ENCODE assay signal across 41 mouse cellular contexts in the genomic region with DNA sequence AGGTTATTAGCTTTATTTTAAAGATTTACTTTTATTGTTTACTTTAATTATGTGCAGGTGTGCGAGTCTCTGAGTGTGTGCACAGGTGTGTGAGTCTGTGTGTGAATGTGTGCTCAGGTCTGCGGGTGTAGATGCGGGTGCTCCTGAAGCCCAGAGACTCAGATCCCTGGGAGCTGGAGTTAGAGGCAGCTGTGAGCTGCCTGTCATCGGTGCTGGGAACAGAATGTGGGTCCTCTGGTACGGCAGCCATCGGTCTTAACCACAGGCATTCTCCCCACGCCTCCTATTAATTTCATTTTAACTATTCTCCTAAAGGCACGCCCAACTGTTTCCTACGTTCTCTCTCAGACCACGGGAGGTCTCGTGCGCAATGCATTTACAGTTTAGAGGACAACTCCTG. TPM values are rescaled to one million over a fixed set of nuclear protein-coding genes. Genes with fewer than 3 reads are reported as not detected.
"Had no signal": no experiment of that assay in that cellular context is flagged by ENCODE, and none has a peak within 500 bp of the region (broad histone marks: within the 10 kb centered on the region; RNA-seq: fewer than 3 reads in every experiment).

No protein-coding gene starts in this region.

- H3K9me3 ChIP-seq: heart, embryonic 10.5 days; heart, embryonic 12.5 days; heart, embryonic 13.5 days; heart, embryonic 15.5 days; hindbrain, embryonic 10.5 days; hindbrain, embryonic 12.5 days; hindbrain, embryonic 13.5 days; hindbrain, embryonic 15.5 days; intestine, embryonic 15.5 days; kidney, embryonic 15.5 days had no signal

- H3K4me3 ChIP-seq: heart, embryonic 10.5 days; heart, embryonic 12.5 days; heart, embryonic 13.5 days; heart, embryonic 15.5 days; hindbrain, embryonic 10.5 days; hindbrain, embryonic 12.5 days; hindbrain, embryonic 13.5 days; hindbrain, embryonic 15.5 days; intestine, embryonic 15.5 days; kidney, embryonic 15.5 days; layer of hippocampus, adult 2 months; left cerebral cortex, adult 2 months had no signal

- DNase-seq: heart, postnatal 10 days; heart, postnatal 14 days; heart, postnatal 36 days; heart, postnatal 4 days; kidney, adult 11 months; kidney, adult 18-20 months; kidney, adult 2 months; kidney, adult 8-10 months; kidney, adult 9 months; kidney, postnatal 10 days; kidney, postnatal 14 days; kidney, postnatal 25 days; kidney, postnatal 36 days; kidney, postnatal 4 days; layer of hippocampus, adult 9-11 months; layer of hippocampus, postnatal 36 days had no signal

- H3K27ac ChIP-seq: heart, embryonic 10.5 days; heart, embryonic 13.5 days; heart, embryonic 15.5 days; hindbrain, embryonic 10.5 days; hindbrain, embryonic 12.5 days; hindbrain, embryonic 13.5 days; hindbrain, embryonic 14.5 days; hindbrain, embryonic 15.5 days; hindbrain, postnatal 0 days; intestine, embryonic 15.5 days; kidney, embryonic 15.5 days; kidney, postnatal 0 days; layer of hippocampus, adult 2 months; left cerebral cortex, adult 2 months had no signal

- ATAC-seq: hindbrain, embryonic 16.5 days; hindbrain, postnatal 0 days; inflammation-experienced regulatory T-cells, adult 6 months; intestine, embryonic 15.5 days; intestine, embryonic 16.5 days; intestine, postnatal 0 days had no signal

- H3K36me3 ChIP-seq: heart, embryonic 10.5 days; heart, embryonic 12.5 days; heart, embryonic 13.5 days; heart, embryonic 15.5 days; hindbrain, embryonic 10.5 days; hindbrain, embryonic 12.5 days; hindbrain, embryonic 13.5 days; hindbrain, embryonic 15.5 days; intestine, embryonic 15.5 days; kidney, embryonic 15.5 days had no signal

- H3K4me2 ChIP-seq: heart, embryonic 11.5 days; heart, embryonic 12.5 days; heart, embryonic 13.5 days; heart, embryonic 15.5 days; hindbrain, embryonic 12.5 days; hindbrain, embryonic 13.5 days; hindbrain, embryonic 14.5 days; hindbrain, embryonic 15.5 days; intestine, embryonic 15.5 days; kidney, embryonic 15.5 days had no signal

- H3K9ac ChIP-seq: heart, embryonic 12.5 days; heart, embryonic 13.5 days; heart, embryonic 15.5 days; hindbrain, embryonic 12.5 days; hindbrain, embryonic 13.5 days; hindbrain, embryonic 14.5 days; hindbrain, embryonic 15.5 days; intestine, embryonic 15.5 days; kidney, embryonic 15.5 days had no signal

RNA-seq across cellular contexts. Expression of gene Runx3, which starts 12.3 kb away (rescaled TPM):
- total RNA-seq: hindbrain, postnatal 0 days; layer of hippocampus, adult 18-20 months; layer of hippocampus, adult 2 months; layer of hippocampus, postnatal 10 days; layer of hippocampus, postnatal 25 days; layer of hippocampus, postnatal 36 days had no signal
- polyA plus RNA-seq: heart, embryonic 11.5 days; hindbrain, embryonic 14.5 days; hindbrain, embryonic 16.5 days; hindbrain, postnatal 0 days; kidney, embryonic 14.5 days; kidney, embryonic 16.5 days had no signal
